Mouse (Mus musculus): Measurements from ENCODE around the gene F12.
"Not testable (repeated sequence)": the region's sequence is repeated elsewhere in the genome, so short reads cannot be mapped to it uniquely, and the experiment has no call there.

F12 gene

GRCm38 (mm10) chr13:55450511-55450980, 24.0 kb upstream of the F12 start:
- intact Hi-C loops (cut with DNase I), result no loop called here

- intact Hi-C loops (cut with DNase I), result no loop called here
Measured at GRCm38 (mm10) chr13:55449679-55450441, 23.3 kb upstream of the F12 start.

- intact Hi-C loops (cut with DNase I), result no loop called here
Measured at GRCm38 (mm10) chr13:55449205-55449604, 22.6 kb upstream of the F12 start.

- intact Hi-C loops (cut with DNase I), result no loop called here
Measured at GRCm38 (mm10) chr13:55448131-55448530, 21.5 kb upstream of the F12 start.

GRCm38 (mm10) chr13:55447543-55447943, 20.9 kb upstream of the F12 start:
- intact Hi-C loops (cut with DNase I), result no loop called here

- intact Hi-C loops (cut with DNase I), result no loop called here
Measured at GRCm38 (mm10) chr13:55446483-55447105, 20.0 kb upstream of the F12 start.

- intact Hi-C loops (cut with DNase I), result no loop called here
Measured at GRCm38 (mm10) chr13:55445361-55446091, 18.9 kb upstream of the F12 start.

GRCm38 (mm10) chr13:55444937-55445315, 18.3 kb upstream of the F12 start, which contains the start of gene Grk6:
Gene Grk6 (plus strand): TSS chr13:55445072.
- intact Hi-C loops (cut with DNase I), result no loop called here

GRCm38 (mm10) chr13:55444286-55444936, 17.8 kb upstream of the F12 start:
- intact Hi-C loops (cut with DNase I), result no loop called here

GRCm38 (mm10) chr13:55443799-55444285, 17.2 kb upstream of the F12 start:
- intact Hi-C loops (cut with DNase I), result no loop called here

GRCm38 (mm10) chr13:55437111-55437629, 10.6 kb upstream of the F12 start:
- intact Hi-C loops (cut with DNase I), result not testable (repeated sequence)

GRCm38 (mm10) chr13:55431889-55432685, 5.5 kb upstream of the F12 start:
- intact Hi-C loops (cut with DNase I), result no loop called here

- intact Hi-C loops (cut with DNase I), result no loop called here
Measured at GRCm38 (mm10) chr13:55430566-55430965, 4.0 kb upstream of the F12 start.

- intact Hi-C loops (cut with DNase I), result no loop called here
Measured at GRCm38 (mm10) chr13:55429226-55429888, 2.8 kb upstream of the F12 start.

GRCm38 (mm10) chr13:55420933-55421800, 5.4 kb downstream of the F12 start:
- intact Hi-C loops (cut with DNase I), result loop anchor here (2.0 kb wide), 1 partner anchor 50 kb away; no protein-coding TSS in a partner anchor

GRCm38 (mm10) chr13:55420018-55420932, 6.3 kb downstream of the F12 start:
- intact Hi-C loops (cut with DNase I), result loop anchor here (2.0 kb wide), 1 partner anchor 51 kb away; no protein-coding TSS in a partner anchor

GRCm38 (mm10) chr13:55419142-55419541, 7.5 kb downstream of the F12 start:
- intact Hi-C loops (cut with DNase I), result no loop called here

- intact Hi-C loops (cut with DNase I), result no loop called here
Measured at GRCm38 (mm10) chr13:55418004-55418403, 8.6 kb downstream of the F12 start.
